Mouse (Mus musculus) gastrocnemius, adult 2 months (tissue): ENCODE data around the gene Phc3. TPM values are rescaled to one million over a fixed set of nuclear protein-coding genes. Genes with fewer than 3 reads are reported as not detected.
A peak's percentile ranks its signal among the peaks of the same experiment; 100 is the strongest.

ENCODE experiments used
- DNase-seq: peaks from one replicate; pipeline ENCODE4 v3.0.0; 2022
- H3K27ac ChIP-seq: fragments of 200-600 bp; 2 replicates; pipeline ENCODE4 v1.8.1; 2022; ENCODE audit warnings: mild to moderate bottlenecking
- H3K4me3 ChIP-seq: fragments of 200-600 bp; 2 replicates; pipeline ENCODE4 v1.8.1; 2022; ENCODE audit warnings: mild to moderate bottlenecking, moderate library complexity
- CTCF ChIP-seq: fragments of 200-600 bp; IDR thresholded peaks from 2 replicates; pipeline ENCODE4 v1.8.1; 2022; ENCODE audit warnings: antibody characterized with exemption, mild to moderate bottlenecking, moderate library complexity
- intact Hi-C: fragments of 180-260 bp; cut with DNase I; formaldehyde crosslinking; loops from one replicate; pipeline ENCODE4 v1.15.1; 2025
- total RNA-seq, 2 experiments: library from RNA; stranded (reverse); gene quantifications; 2 replicates each; pipeline ENCODE4 v1.2.3; 2021

Phc3 gene
- total RNA-seq, 2 experiments from 2014 or later = 12.7 to 13.9 TPM

GRCm38 (mm10) chr3:30995283-30995898 lies 26.2 kb upstream of the Phc3 start, which contains the start of gene Prkci:
Gene Prkci (plus strand): TSS chr3:30995747.
- Histone ChIP-seq H3K4me3 (peak within 1 kb of the TSS; percentile 81), H3K27ac (peak within 1 kb of the TSS; percentile 98)
- TF ChIP-seq CTCF = no peak
- DNase-seq = peak; percentile 97
- intact Hi-C loops = loop anchor here (1.0 kb wide), 1 partner anchor 26 kb away; the partner anchor contains the start of gene Phc3

DNA sequence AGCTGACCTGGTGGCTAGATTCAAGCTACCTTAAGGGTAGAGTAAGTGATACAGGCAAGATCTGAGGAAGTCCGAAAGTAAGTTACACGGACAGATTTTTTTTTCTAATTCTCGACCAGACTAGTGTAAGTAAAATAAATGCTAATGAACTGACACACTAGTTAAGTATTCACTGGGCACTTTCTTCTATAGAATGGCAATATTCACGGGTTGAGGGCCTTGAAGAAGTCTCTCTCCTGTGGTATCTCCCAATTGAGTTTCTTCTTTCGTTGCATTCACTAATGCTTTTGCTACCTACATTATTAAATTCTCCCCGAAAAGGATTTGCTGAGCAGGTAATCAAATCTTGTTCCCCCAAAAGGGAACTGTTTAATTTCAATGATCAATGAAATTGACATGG lies 25.6 kb upstream of the Phc3 start:
- Histone ChIP-seq H3K27ac (peak overlapping the region; percentile 98), H3K4me3 (peak overlapping the region; percentile 81)
- no peak for TF ChIP-seq CTCF
- intact Hi-C loops = loop anchor here (1.0 kb wide), 1 partner anchor 26 kb away; the partner anchor contains the start of gene Phc3
- DNase-seq = no peak

DNA sequence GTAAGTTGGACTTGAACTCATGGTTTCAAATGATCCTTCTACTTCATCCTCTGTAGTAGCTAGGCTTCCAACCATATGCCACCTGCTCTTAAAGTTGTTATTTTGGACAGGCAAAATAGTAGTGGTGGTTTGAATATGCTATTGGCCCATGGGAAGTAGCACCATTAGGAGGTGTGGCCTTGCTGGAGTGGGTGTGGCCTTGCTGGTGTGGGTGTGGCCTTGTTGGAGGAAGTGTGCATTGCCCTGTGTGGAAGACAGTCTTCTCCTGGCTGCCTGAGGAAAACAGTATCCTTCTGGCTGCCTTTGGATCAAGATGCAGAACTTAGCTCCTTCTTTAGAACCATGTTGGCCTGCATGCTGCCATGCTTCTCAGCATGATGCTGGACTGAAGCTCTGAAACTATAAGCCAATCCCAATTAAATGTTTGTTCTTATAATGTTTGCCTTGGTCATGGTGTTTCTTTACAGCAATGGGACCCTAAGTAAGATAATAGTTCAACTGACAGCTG lies 23.9 kb upstream of the Phc3 start:
- no peak overlapping the region for H3K4me3 ChIP-seq
- DNase-seq = no peak
- TF ChIP-seq CTCF = no peak
- intact Hi-C loops = no loop called here
- H3K27ac ChIP-seq = no peak overlapping the region

GRCm38 (mm10) chr3:30992161-30992560 lies 22.9 kb upstream of the Phc3 start:
- intact Hi-C loops = no loop called here
- DNase-seq = no peak
- no peak overlapping the region for H3K27ac ChIP-seq
- no peak for TF ChIP-seq CTCF
- no peak overlapping the region for H3K4me3 ChIP-seq

- H3K27ac ChIP-seq = no peak overlapping the region
- DNase-seq = no peak
- intact Hi-C loops = no loop called here
- no peak overlapping the region for H3K4me3 ChIP-seq
- TF ChIP-seq CTCF = no peak
These were observed 18.4 kb upstream of the Phc3 start for GRCm38 (mm10) chr3:30987396-30988318.

DNA sequence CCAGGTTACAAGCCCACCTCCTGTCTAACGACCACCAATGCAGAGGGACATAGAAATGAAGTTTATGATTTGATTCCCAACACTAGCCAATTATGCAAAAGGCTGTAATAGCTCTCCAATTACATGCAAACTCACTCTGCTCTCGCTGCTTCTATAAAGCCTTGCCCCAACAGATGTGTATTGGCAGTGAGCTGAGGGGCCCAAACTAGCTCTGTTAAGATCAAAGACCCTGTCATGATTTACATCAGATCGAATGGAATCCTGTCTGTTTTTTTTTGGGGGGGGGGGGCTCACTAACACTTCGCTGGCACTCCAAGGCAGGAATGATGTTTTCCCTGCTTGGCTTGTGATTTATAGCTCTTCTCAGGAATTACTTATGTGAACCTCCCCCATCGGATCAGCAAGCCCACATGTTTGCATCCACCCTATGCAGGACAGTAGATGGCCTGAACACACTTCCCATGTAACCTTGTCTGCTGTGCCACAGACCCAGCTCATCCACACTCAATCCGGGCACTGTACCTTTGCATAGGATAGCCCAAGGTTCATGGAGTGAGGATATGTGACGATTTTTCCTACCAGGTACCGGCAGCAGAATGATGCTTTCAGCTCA lies 13.8 kb upstream of the Phc3 start:
- intact Hi-C loops = no loop called here
- no peak overlapping the region for H3K4me3 ChIP-seq
- H3K27ac ChIP-seq = no peak overlapping the region
- no peak for TF ChIP-seq CTCF
- no peak for DNase-seq

DNA sequence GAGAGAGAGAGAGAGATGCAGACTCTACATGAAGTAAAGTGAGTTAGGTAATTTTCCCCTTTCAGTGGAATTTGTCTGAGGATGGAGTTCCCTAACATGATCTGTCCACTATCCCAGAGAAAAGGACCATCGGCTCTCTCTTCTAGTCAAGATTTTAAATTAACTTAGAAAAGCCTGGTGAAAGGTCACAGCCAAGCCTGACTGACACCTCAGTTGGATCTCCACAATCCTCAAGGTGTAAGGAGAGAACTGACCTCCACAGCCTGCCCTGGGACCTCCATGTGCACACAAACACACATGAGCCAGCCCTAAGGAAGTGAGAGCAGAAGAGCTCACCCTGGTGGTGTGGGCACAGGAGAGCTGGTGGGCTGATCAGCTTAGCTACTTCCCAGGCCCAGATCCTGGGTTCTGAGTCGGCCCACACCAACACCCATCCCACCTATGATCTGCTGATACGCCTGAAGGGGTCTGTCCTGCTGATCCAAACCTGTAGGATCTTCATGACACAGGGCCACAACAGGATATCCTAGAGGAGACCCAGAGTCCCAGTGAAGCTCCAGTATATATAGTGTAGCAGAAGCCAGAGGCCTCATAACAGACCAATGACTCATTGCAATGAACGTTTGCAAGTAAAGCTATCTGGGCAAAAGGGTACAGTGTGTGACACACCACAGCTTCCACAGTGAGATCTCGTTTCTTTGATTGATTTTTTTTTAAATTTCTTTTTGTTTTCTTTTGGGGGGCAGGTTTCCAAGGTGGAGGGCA lies 12.6 kb upstream of the Phc3 start:
- DNase-seq = no peak
- intact Hi-C loops = no loop called here
- Histone ChIP-seq H3K27ac (no peak overlapping the region), H3K4me3 (no peak overlapping the region)
- TF ChIP-seq CTCF = no peak

- intact Hi-C loops = loop anchor here (5.0 to 10.0 kb wide), 2 partner anchors 125 to 182 kb away; partner anchors contain the start of gene Sec62
- TF ChIP-seq CTCF = no peak
- Histone ChIP-seq H3K4me3 (no peak overlapping the region), H3K27ac (no peak overlapping the region)
- DNase-seq = no peak
These were observed 7.9 kb upstream of the Phc3 start for GRCm38 (mm10) chr3:30976991-30977603.

GRCm38 (mm10) chr3:30975102-30975754 lies 6.0 kb upstream of the Phc3 start:
- peak; percentile 51 for DNase-seq
- Histone ChIP-seq H3K27ac (no peak overlapping the region), H3K4me3 (no peak overlapping the region)
- intact Hi-C loops = loop anchor here (2.0 to 10.0 kb wide), 3 partner anchors 123 to 278 kb away; partner anchors contain the start of gene Sec62
- peak; percentile 81 for TF ChIP-seq CTCF

DNA sequence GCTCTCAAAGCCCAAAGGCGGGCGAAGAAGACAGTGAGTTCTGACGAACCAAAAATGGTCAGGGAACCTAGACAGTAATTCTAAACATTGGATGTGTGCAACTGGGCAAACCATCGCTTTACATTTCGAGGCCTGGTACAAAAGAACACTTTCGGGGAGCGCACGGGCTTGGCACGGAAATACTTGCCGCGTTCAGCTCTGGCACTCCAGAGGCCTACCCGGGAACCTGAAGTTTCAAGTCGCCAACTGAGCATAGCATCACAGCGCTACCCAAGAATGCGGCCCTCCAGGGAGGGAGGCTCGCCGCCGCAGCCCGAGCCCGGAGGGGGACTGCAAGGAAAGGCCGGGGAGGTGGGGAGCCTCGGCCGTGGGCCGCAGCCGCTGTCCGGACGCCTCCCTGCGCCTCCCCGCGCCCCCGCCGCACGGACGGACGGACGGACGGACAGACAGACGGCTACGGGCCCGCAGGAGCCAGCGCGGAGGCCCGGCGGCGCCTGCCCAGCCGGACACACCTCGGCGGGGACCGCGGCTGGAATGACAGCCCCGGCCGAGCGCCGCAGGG lies 603 bp downstream of the Phc3 start:
- no peak for TF ChIP-seq CTCF
- intact Hi-C loops = loop anchor here (1.0 kb wide), 1 partner anchor 27 kb away; the partner anchor contains the start of gene Prkci

DNA sequence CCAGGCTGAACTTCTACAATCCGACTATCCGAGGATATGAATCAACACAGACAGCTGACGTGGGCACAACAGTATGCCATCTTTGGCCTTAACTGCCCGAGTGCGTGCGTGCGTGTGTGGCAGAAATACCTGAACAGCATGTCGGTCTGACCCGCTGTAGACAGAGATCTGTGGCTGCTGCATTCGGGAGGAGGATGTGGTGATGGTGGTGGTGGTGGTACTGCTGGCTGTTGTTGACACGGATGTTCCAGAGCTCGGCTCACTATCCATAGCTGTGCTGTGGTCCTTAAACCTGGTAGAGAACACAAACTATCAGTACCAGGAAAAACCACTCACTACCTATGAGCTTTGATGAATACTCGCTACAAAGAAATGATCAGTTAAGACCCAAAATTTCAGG lies 3.6 kb downstream of the Phc3 start:
- DNase-seq = no peak
- intact Hi-C loops = no loop called here
- no peak for TF ChIP-seq CTCF
- Histone ChIP-seq H3K4me3 (no peak overlapping the region), H3K27ac (no peak overlapping the region)

More for the DNA sequence above, 603 bp downstream of the Phc3 start:
- DNase-seq = peak; percentile 60
- H3K4me3 ChIP-seq = peak overlapping the region; percentile 92
- peak overlapping the region; percentile 95 for H3K27ac ChIP-seq
